Mouse (Mus musculus) right cerebral cortex, postnatal 10 days (tissue): ENCODE results near the gene Hdac7.
A peak's percentile ranks its signal among the peaks of the same experiment; 100 is the strongest.
"Not testable (repeated sequence)": the region's sequence is repeated elsewhere in the genome, so short reads cannot be mapped to it uniquely, and the experiment has no call there.

Experiments
- DNase-seq, 2 experiments: peaks; one replicate each; pipeline ENCODE4 v3.0.0; 2021; ENCODE audit warnings: low spot score in 2 of 2

Gene Hdac7

DNA sequence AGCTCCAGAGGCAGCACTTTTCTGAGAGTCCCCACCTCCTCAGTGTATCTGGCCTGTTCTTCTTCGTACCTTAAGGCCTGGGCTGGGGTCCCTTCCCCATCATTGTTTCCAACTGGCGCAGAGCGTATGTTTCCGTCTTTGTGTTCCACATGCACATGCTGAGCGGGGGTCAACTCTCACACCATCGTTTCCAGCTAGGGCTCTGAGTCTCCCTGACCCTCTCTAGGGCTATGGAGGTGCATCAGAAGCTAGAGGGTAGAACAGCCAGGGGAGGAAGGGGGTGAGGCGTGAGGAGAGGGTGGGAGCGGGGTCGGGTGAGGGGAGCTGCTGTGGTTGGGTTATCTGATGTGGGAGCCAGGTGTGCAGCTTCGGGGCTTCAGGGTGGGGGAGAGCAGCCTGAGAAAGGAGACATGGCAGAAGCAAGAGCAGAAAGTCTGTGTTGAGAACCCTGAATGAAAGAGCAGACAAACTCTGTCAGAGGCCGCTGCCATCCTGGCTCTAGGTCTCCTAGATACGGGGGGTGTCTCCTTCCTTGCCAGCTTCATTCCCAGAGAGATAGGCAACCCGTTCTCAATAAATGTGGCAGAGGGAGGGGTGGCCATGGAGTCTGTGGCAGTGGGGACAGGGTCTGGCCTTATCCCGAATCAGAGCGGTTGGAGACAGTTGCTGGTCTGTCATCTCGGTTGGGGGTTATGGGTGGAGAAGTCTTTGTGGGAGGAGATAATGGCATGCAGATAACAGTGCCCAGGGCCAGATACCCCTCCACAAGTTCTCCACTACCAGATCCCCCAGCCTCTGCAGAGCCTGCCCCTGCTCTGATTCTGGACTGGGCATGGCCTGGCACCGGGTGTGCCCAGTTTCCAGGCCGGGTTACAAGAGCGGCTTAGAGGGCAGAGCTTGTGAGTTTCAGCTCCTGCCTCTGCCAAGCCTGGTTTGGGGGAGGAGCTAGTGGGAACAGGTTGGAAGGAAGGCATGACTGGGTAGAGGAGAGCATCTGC, at the start of gene Hdac7:
TSS of gene Hdac7 (minus strand) at position 466 of the 998 bp plus-strand sequence.
- DNase-seq = no peak

DNA sequence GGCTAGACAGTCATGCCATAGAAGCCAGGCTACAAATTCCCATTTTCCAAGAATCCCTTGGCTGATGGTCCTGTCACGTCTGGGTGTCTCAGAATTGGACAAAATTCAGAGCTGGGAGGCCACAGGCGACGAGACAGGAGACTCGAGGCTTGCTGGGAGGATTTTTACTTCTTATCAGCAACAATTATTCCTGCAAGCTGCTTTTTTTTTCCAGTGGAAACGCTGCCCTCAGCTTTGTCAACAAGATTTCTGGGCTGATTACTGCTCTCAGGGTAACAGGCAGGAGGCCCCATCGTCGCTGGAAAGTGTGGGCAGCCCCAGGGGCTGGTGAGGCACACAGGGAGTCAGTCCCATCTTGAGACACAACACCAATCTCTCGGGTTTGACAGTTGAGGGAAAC, 48.2 kb upstream of the Hdac7 start:
- no peak for DNase-seq

DNA sequence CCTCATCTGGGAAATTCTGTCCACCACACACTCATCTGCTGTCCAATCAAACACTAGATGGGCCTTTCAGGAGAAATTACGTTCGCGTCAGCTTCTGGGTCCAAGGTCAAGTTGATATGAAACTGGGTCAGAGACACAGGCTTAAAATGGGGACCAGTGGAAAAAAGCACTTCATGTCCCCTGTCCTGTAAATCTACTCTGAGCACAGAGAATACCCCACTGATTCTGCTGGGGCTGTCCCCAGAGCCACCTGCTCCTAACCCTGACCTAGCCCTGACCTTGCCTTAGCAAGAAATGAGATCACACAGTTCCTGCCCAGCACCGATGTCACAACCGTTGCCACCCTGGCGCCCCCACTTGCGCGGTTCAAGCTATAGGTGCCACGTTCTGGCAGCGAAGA, 46.1 kb upstream of the Hdac7 start:
- no peak for DNase-seq

DNA sequence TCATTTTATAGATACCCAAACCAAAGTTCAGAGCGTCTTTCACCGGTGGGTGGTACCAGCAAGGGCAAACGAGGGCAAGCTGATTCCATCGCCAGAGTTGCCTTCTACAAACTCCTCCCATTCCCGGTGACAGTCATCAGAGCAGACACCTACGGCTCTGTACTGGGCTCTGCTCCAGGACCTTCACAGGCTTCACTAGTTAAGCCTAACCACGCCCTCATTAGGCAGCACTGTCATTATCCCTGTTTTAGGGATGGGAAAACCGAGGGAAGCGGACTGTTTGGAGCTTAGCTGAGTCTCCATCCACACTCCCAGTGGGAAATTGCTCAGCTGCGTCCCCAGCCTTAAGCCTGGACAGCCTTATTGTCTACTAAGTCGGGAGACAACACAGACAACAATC, 45.7 kb upstream of the Hdac7 start:
- no peak for DNase-seq

DNA sequence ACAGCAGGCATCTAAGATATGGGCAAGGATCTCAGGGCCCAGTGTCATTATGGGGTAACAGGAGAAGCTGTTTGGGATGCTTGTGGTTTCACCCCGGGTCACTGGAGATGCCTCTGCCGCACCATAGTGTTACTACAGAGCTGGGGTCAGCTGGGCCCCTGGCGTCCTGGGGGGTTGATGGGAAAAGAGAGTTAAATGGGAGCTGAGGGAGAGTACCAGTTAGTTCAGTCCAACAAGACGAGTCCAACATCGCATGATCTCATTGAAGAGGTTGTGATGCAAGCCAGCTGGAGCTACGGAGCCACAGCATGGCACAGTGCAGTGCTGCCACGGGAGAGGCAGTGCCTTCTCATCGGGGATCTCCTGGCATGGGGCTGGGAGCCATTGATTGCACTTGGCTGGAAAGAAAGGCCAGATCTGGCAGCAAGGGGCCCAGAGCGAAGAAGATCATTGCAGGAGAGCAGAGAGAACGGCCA, 43.3 kb upstream of the Hdac7 start:
- no peak for DNase-seq

DNA sequence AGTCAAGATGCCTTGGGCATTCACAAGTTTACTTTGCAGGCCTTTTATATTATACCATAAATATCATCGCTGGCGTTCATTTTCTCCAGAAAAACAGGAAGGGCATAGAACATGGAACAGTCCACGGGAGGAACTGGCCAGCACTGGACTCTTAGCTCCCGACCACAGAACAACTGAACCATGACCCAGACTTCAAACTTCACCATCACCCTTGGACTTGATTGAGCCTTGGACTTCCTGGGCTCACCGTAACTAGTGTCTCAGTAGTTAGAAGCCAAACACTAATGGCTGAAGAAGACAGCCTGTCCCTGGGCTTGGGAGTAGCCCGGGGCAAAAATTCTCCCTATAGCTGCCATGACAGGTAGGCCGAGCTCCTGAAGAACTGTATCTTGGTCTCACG, 37.1 kb upstream of the Hdac7 start:
- no peak for DNase-seq

DNA sequence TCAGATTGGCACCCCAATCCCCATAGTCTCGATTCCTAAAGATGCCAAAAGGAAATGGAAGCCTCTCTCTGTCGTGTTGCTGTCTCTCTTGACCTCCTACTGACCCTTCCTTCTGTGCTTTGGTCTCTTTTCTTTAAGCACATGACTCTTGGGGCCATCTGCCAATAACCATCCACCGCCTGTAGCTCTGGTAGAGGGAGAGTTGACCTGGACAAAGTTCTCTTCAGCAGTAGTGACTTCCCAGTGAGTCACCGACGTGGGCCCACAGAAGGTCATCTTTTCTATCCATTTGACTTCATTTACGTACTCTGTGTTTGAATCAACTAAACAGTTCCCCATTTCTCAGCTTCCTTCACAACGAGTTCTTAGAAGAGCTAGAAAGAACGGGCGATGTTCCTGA, 36.1 kb upstream of the Hdac7 start:
- DNase-seq = no peak

DNA sequence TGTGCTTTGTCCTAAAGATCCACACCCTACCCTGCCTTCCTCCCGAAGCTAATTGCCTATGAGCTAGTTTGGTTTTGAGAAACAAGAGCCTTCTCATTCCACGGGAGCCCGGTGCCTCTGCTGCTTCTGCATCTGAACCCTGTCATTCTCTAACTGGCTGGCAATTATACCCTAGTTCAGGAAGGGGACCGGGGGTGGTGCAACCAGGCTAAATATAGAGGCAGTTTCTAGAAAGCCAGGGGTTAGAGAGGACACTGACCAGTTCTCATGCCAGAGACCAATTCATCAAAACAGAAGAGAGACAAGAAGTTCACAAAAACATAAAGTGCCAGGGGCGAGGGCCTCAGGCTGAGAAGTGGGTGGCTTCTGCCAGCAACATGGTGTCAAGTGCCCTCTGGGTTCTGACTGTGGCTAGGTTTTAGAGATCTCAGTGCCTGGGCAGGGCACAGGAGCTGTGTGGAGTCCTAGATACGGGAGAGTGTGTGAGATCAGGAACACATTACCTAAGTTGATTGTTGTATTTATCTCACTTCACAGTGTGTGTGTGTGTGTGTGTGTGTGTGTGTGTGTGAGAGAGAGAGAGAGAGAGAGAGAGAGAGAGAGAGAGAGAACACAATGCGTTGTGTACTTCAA, 34.5 kb upstream of the Hdac7 start:
- no peak for DNase-seq

DNA sequence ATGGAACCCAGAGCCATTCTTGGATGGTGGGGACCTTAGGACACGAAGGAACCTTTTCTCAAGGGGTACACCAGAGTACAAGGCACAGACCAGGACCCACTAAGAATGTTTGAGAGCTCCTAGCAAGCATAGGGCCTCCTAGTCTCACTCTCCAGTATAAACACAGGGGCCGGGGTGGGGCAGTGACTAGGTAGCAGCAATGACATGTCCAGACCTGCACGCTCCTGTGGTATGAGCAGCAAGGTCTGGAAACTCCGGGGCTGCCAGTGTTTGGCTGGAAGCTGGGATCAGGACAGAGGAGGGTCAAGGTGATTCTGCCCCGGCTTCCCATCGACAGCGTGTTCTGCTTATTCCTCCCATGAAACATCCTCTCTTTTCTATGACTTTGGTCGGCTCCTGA, 31.5 kb upstream of the Hdac7 start:
- no peak for DNase-seq

DNA sequence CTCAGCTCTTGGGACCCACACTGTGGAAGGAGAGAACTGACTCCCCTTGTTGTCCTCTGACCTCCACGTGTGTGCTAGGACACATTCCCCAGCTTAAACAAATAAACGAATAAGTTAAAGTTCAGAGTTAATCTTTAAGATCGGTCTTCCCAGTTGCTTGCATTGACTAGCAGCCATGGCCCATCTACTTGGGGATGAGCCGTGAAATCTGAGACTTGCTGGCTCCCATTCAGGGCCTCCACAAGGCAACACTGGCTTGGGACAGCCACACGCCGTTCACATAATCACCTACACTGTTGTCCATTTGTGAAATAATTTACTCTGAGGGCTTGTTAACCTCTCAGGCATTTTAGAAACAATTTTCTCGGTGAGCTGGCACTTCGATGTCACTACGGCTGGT, 29.4 kb upstream of the Hdac7 start:
- no peak for DNase-seq

DNA sequence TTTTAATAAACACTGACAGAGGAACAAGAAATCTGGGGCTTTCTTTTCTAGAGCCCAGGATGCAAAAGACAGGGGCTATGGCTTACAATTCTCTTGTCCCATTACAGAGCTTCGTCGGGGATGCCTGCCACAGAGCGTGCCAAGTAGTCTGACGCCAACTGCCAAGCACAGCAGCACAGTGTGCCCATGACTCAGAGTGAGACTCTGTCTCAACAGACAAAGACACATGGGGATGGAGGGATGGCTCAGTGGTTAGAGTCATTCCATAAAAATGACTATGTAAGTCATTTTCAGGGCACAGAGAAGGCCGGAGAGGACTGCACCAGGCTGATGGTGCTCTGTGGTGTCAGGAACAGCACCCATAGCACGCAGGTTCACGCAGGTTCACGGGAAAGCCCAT, 27.9 kb upstream of the Hdac7 start:
- DNase-seq = no peak

DNA sequence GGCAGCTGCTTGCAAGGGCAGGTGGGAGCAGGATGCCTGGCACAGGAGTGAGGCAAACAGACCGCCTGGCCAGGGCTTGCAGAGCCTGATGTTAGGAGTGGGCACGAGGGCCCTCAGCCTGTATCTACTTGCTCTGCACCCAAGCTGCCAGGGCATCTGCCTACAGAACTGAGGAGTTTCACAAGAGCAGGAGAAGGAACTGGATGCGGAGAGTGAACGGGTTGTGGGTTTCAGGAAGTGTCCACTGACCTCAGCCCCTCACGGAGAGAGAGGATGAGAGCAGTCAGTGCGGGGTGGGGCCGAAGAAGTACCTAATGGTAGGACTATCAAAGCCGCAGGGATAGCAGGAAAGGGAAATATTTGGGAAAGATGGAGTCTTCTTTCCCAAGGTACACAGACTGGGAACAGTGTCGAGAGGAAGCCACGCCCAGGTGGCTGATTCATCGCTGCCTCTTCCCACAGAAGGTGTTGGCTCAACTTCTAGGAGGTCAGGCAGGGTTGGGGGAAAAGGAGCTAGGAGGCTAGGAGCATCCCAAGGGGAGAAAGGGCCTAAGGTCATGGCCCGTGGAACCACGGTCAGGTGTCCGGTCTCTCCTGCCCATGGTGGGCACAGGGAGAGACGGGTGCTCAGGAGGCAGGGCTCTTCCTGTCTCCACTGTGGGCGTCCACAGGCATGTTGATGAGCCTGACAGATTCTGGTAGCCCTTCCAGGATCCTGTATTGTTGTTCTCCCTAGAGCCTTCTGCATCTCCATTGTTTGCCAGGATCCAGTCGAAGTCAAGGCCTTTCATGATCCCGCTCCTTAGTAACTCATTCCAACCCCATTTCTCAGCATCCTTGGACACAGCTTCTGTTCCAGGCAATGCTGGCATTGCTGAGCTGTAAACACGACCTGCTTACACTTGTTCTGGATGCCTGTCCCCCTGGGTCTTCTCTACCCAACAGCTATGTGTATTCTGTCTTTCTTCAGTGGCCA, 27.0 kb upstream of the Hdac7 start:
- DNase-seq = no peak

DNA sequence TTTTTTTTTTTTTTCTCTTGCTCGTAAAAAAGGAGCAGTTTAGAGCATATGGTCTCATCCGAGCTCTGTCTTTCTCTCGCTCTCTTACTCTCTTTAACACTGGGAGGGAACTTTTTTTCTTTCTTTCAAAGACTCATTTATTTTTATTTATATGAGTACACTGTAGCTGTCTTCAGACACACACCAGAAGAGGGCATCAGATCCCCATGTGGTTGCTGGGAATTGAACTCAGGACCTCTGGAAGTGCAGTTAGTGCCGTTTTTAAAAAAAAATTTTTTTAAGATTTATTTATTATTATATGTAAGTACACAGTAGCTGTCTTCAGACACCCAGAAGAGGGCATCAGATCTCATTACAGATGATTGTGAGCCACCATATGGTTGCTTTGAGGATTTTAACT, 25.8 kb upstream of the Hdac7 start:
- DNase-seq = not testable (repeated sequence)

DNA sequence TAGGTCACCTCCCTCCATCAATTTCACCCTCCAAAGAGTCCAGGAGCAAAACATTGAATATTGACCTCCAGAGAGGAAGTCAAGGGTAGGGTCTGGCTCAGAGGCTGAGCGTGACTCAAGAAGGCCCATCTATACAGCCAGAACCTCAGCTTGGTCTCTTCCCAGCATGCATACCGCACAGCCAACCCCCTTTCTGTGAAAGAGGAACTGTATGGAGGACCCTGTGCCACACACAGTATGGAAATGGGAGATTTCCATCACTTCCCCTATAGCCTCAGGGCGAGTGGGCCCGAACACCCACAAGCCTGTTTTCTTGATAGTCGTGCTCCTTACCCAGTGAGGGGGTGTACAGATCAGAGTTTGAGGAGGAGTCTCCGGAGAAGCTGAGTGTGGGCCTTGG, 24.7 kb upstream of the Hdac7 start:
- DNase-seq = no peak

DNA sequence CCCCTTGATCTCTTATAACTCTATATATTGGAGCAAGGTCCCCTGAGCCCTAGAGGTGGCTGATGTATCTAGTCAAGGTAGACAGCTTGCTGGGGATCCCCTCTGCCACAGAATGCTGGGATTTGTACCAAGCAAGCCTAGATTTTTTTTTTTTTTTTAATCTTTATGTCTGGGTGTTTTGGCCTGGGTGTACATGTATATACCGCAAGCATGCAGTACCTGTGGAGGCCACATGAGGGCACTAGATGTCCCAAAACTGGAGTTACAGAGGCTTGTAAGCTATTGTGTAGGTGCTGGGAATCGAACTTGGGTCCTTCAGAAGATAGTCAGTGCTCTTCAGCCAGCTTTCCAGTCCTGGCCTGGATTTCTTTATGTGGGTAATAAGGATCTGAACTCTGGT, 21.7 kb upstream of the Hdac7 start:
- no peak for DNase-seq

DNA sequence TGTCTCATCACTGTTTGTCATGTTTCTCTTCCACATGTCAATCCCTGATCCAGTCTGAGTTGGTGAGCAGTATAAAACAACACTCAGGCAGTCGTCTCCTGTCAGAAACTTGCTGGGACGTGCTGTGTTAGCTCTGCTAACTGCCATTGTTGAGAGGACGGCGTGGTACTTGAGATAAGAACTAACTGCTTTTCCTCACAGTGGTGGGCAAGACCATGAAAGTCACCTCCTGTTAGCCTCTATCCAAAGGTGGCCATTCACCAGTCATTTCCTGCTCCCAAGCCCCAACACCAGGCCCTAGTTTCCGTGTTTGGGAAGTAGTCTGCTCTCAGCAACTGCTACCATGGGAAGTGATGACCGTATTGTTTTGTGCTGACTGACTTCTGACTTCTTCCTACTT, 20.9 kb upstream of the Hdac7 start:
- no peak for DNase-seq

DNA sequence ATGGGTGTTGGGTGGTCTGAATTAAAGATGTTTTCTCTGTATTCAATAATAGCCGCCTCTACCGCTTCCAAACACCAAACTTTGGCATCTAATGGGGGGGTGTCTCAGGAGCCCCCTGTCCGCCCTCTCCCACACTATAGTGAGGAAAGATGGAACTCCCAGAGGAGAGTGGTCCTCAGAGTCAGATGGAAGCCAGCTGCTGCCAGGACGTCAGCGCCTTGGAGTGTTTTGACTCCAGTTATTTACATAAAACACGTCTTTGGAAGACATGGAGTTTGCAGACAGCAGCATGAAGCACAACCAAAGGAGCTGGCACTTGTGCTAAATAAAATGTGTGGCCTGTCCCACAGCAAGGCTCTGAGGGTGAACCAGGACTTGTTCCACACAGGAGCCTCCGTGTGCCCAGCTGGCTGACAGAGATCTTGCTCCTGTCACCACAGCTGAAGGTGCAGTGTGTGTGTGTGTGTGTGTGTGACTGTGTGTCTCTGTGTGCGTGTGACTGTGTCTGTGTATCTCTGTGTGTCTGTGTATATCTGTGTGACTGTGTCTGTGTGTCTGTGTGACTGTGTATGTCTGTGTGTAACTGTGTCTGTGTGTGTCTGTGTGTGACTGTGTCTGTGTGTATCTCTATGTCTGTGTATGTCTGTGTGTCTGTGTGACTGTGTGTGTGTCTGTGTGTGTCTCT, 20.2 kb upstream of the Hdac7 start:
- no peak for DNase-seq

DNA sequence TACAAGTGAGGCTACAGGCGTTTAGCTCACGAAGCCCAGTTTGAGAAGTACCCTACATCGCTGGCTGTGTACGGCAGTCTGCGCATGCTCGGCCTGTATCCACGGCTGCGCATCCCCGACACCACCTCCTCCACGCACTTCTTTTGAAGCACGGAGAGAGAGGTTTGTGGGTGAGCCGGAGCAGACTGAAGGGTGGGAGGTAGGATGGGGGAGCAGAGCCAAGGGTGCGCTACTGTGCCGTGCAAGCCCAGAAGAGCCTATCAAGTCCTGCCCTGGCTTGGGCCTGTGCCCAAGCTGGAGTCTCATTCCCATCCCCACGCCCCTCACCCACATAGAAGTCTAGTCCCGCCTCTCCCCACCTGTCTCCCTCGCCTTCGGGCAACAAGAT, 19.2 kb upstream of the Hdac7 start:
- DNase-seq = peak; percentile 54 to 55

DNA sequence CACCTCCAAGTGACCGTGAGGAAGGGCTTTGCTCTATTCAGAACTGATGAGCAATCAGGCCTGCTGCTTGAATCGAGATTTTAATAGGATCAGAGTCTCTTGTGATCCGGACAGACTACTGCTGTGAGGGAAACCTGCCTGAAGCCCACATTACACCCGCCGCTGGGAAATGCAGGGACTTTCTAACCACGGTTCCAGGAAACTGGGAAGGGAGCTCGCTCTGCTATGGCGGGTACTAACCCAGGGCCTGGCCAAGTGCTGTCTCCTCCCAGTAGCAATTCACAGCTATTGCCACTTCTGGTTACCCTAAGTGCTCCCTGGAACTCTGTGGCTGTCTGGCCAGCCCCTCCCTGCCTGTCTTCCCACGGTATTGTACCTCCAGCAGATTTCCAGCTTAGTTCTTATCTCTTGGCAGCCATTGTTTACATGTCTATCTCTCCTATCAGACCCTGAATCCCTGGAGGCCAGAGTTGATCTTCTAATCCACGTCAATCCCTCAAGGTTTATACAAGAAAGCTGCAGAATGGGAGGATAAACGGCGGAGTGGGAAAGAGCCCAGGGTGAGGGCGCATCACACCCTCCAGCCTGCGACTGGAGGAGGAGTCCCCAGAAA, 18.7 kb upstream of the Hdac7 start:
- no peak for DNase-seq

DNA sequence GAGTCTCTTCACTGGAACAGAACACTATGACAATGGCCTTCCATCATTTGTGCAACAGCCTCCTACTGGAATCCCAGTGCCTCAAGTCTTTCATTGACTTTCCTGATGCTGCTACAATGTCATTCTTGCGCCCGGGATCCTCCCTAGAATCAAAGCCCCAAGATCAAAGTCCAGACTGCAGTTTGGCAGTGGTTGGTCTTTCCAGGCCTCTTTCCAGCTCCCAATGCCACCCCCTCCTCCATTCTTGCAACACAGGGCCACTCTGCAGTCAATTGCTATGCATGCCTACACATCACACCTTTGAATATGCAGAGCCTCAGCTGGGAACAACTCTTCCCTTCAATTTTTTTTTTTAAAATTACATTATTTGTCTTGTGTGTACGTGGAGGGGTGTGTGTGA, 16.1 kb upstream of the Hdac7 start:
- no peak for DNase-seq

DNA sequence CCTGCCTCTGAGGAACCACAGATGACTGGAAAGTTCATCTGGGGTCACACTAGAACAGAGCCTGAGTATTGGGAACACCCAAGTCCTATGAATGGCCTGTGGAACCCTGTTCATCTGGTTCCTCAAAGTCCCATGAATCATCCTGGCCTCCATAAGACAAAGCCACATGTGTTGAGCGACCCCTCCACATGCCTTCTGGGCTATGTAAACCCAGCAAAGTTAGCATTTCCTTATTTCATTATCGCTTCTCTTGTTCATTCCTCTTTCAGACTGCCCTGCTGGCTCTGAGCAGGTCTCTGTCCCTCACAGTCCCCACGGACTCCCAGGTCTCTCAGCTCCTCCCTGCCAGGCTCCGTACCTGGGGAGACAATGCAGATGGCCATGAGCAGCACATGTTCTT, 14.1 kb upstream of the Hdac7 start:
- DNase-seq = no peak
